Mouse (Mus musculus) NIH3T3 (cell line): Measurements from ENCODE around the gene Car2.

Experiments
- DNase-seq: peaks from one replicate; pipeline ENCODE4 v3.0.0-alpha.2; 2012; ENCODE audit warnings: low read depth

Car2 gene

GRCm38 (mm10) chr3:14878749-14879223, 7.3 kb upstream of the Car2 start:
- no peak for DNase-seq

- DNase-seq = no peak
Measured at GRCm38 (mm10) chr3:14879293-14879692, 6.8 kb upstream of the Car2 start.

GRCm38 (mm10) chr3:14880277-14880676, 5.8 kb upstream of the Car2 start:
- no peak for DNase-seq

GRCm38 (mm10) chr3:14882005-14882404, 4.1 kb upstream of the Car2 start:
- no peak for DNase-seq

GRCm38 (mm10) chr3:14882756-14883155, 3.3 kb upstream of the Car2 start:
- no peak for DNase-seq

GRCm38 (mm10) chr3:14884826-14885225, 1.2 kb upstream of the Car2 start:
- DNase-seq = no peak

- DNase-seq = no peak
Measured at GRCm38 (mm10) chr3:14887134-14887666, 1.1 kb downstream of the Car2 start.

GRCm38 (mm10) chr3:14887686-14888295, 1.7 kb downstream of the Car2 start:
- DNase-seq = no peak

GRCm38 (mm10) chr3:14888549-14888948, 2.5 kb downstream of the Car2 start:
- DNase-seq = no peak

- DNase-seq = no peak
Measured at GRCm38 (mm10) chr3:14889085-14889484, 3.0 kb downstream of the Car2 start.

GRCm38 (mm10) chr3:14889716-14890409, 3.8 kb downstream of the Car2 start:
- no peak for DNase-seq

- no peak for DNase-seq
Measured at GRCm38 (mm10) chr3:14892991-14893390, 6.9 kb downstream of the Car2 start.

GRCm38 (mm10) chr3:14893700-14894099, 7.6 kb downstream of the Car2 start:
- DNase-seq = no peak

- no peak for DNase-seq
Measured at GRCm38 (mm10) chr3:14895333-14895732, 9.3 kb downstream of the Car2 start.

- DNase-seq = no peak
Measured at GRCm38 (mm10) chr3:14897770-14898169, 11.7 kb downstream of the Car2 start.

GRCm38 (mm10) chr3:14903380-14903779, 17.3 kb downstream of the Car2 start:
- DNase-seq = no peak

GRCm38 (mm10) chr3:14904165-14904564, 18.1 kb downstream of the Car2 start:
- DNase-seq = no peak

GRCm38 (mm10) chr3:14907271-14907670, 21.2 kb downstream of the Car2 start:
- DNase-seq = no peak

GRCm38 (mm10) chr3:14911992-14912582, 26.0 kb downstream of the Car2 start:
- DNase-seq = no peak

GRCm38 (mm10) chr3:14913774-14914173, 27.7 kb downstream of the Car2 start:
- no peak for DNase-seq

GRCm38 (mm10) chr3:14915355-14915754, 29.3 kb downstream of the Car2 start:
- no peak for DNase-seq

- no peak for DNase-seq
Measured at GRCm38 (mm10) chr3:14917261-14917660, 31.2 kb downstream of the Car2 start.

- no peak for DNase-seq
Measured at GRCm38 (mm10) chr3:14944706-14945105, 58.6 kb downstream of the Car2 start.
